Mouse (Mus musculus) neural tube, embryonic 14.5 days (tissue): ENCODE measurements around the gene Fkrp. TPM values are rescaled to one million over a fixed set of nuclear protein-coding genes. Genes with fewer than 3 reads are reported as not detected.

Source experiments
- ATAC-seq: fragments of 200-750 bp; cut with Nextera tagmentation; 2 replicates; pipeline ENCODE4 v1.8.0; 2017; ENCODE audit warnings: low read depth, mild to moderate bottlenecking, moderate TSS enrichment, moderate library complexity
- H3K27ac ChIP-seq: fragments of 300-500 bp; sonication (generic); 2 replicates; pipeline ENCODE4 v1.5.1; 2014; ENCODE audit warnings: low read depth, mild to moderate bottlenecking, control low read depth, low read length, moderate library complexity, mixed read lengths
- H3K27me3 ChIP-seq: fragments of 300-500 bp; sonication (generic); 2 replicates; pipeline ENCODE4 v1.6.1; 2014; ENCODE audit warnings: low read length; ENCODE audit not compliant: control insufficient read depth, insufficient read depth
- H3K36me3 ChIP-seq: fragments of 300-500 bp; sonication (generic); 2 replicates; pipeline ENCODE4 v1.6.1; 2014; ENCODE audit warnings: low read length, mixed read lengths; ENCODE audit not compliant: control insufficient read depth, insufficient read depth
- H3K4me1 ChIP-seq: fragments of 300-500 bp; sonication (generic); 2 replicates; pipeline ENCODE4 v1.6.1; 2014; ENCODE audit warnings: low read length; ENCODE audit not compliant: control insufficient read depth, insufficient read depth
- H3K4me2 ChIP-seq: fragments of 300-500 bp; sonication (generic); 2 replicates; pipeline ENCODE4 v1.6.1; 2014; ENCODE audit warnings: mild to moderate bottlenecking, low read depth, low read length, control low read depth
- H3K4me3 ChIP-seq: fragments of 300-500 bp; sonication (generic); 2 replicates; pipeline ENCODE4 v1.5.1; 2014; ENCODE audit warnings: low read depth, low read length, control low read depth, mixed read lengths
- H3K9ac ChIP-seq: fragments of 300-500 bp; sonication (generic); replicated peaks from 2 replicates; pipeline ENCODE4 v1.6.1; 2014; ENCODE audit warnings: low read depth, mild to moderate bottlenecking, control low read depth, low read length, mixed read lengths
- H3K9me3 ChIP-seq: fragments of 300-500 bp; sonication (generic); 2 replicates; pipeline ENCODE4 v1.6.1; 2016; ENCODE audit warnings: low read length; ENCODE audit not compliant: control insufficient read depth
- WGBS: fragments of 180-500 bp; shearing (Covaris S2); extraction: QIAGEN DNeasy Blood & Tissue Kit; methylation state at CpG from one replicate; pipeline ENCODE4 v1.1.7; 2014; 5-methylcytosine and 5-hydroxymethylcytosine counted together
- polyA plus RNA-seq: library from polyadenylated mRNA; unstranded; fragments of >200 nt; fragmentation: Nextera tagmentation; extraction: Ambion mirVana; gene quantifications from 2 replicates; pipeline ENCODE4 v1.2.1, GENCODE M21; 2014

Fkrp gene
- polyA plus RNA-seq, 1 experiment from 2014 or later, result 44.5 TPM

GRCm38 (mm10) chr7:16766443-16766842 is 50.1 kb downstream of the Fkrp start:
- Histone ChIP-seq H3K36me3 (no peaks in the 10 kb centered on the region), H3K4me2 (no peak overlapping the region), H3K4me3 (no peak overlapping the region), H3K27ac (no peak overlapping the region), H3K9me3 (no peaks in the 10 kb centered on the region), H3K27me3 (no peaks in the 10 kb centered on the region), H3K9ac (no peak overlapping the region), H3K4me1 (no peaks in the 10 kb centered on the region)
- no peak for ATAC-seq
- WGBS, result 26% methylated on average over 2 of the region's 2 CpGs

GRCm38 (mm10) chr7:16763463-16764218 is 52.9 kb downstream of the Fkrp start:
- Histone ChIP-seq H3K4me2 (no peak overlapping the region), H3K4me3 (no peak overlapping the region), H3K27ac (no peak overlapping the region), H3K9ac (no peak overlapping the region), H3K27me3 (no peaks in the 10 kb centered on the region), H3K36me3 (no peaks in the 10 kb centered on the region), H3K4me1 (no peaks in the 10 kb centered on the region), H3K9me3 (no peaks in the 10 kb centered on the region)
- 92% methylated on average over 7 of the region's 7 CpGs for WGBS
- ATAC-seq, result no peak

- Histone ChIP-seq H3K27me3 (no peaks in the 10 kb centered on the region), H3K4me3 (no peak overlapping the region), H3K27ac (no peak overlapping the region), H3K36me3 (no peaks in the 10 kb centered on the region), H3K9me3 (no peaks in the 10 kb centered on the region), H3K9ac (no peak overlapping the region), H3K4me2 (no peak overlapping the region), H3K4me1 (no peaks in the 10 kb centered on the region)
- no peak for ATAC-seq
- 61% methylated on average over 5 of the region's 5 CpGs for WGBS
Observed at GRCm38 (mm10) chr7:16761630-16762029, 54.9 kb downstream of the Fkrp start.

- Histone ChIP-seq H3K27ac (no peak overlapping the region), H3K9me3 (no peaks in the 10 kb centered on the region), H3K4me3 (no peak overlapping the region), H3K36me3 (no peaks in the 10 kb centered on the region), H3K4me1 (no peaks in the 10 kb centered on the region), H3K27me3 (no peaks in the 10 kb centered on the region), H3K4me2 (no peak overlapping the region), H3K9ac (no peak overlapping the region)
- no peak for ATAC-seq
- WGBS, result 57% methylated on average over 10 of the region's 10 CpGs
Observed at GRCm38 (mm10) chr7:16761005-16761481, 55.5 kb downstream of the Fkrp start.

GRCm38 (mm10) chr7:16760292-16760691 is 56.2 kb downstream of the Fkrp start:
- H3K4me2 ChIP-seq, result no peak overlapping the region
- no peaks in the 10 kb centered on the region for H3K4me1 ChIP-seq
- H3K4me3 ChIP-seq, result no peak overlapping the region
- no peaks in the 10 kb centered on the region for H3K9me3 ChIP-seq
- ATAC-seq, result no peak
- H3K27ac ChIP-seq, result no peak overlapping the region
- 36% methylated on average over 8 of the region's 8 CpGs for WGBS
- no peaks in the 10 kb centered on the region for H3K36me3 ChIP-seq
- no peaks in the 10 kb centered on the region for H3K27me3 ChIP-seq
- no peak overlapping the region for H3K9ac ChIP-seq

Other genes with a start within 250 kb of the Fkrp start
- gene Arhgap35, start 201.7 kb downstream of the Fkrp start, polyA plus RNA-seq, result 35.2 and 37.4 TPM in 2 replicates
- not detected in 2 replicates for gene Ceacam15, start 141.0 kb downstream of the Fkrp start, polyA plus RNA-seq
- gene Ceacam9, start 94.8 kb downstream of the Fkrp start, polyA plus RNA-seq, result 0.26 and 0.33 TPM in 2 replicates
- gene Ap2s1, start 78.3 kb downstream of the Fkrp start, polyA plus RNA-seq, result 404 and 458 TPM in 2 replicates
- 4.5 and 4.6 TPM in 2 replicates for gene Slc1a5, start 35.4 kb downstream of the Fkrp start, polyA plus RNA-seq
- gene Strn4, start 843 bp downstream of the Fkrp start, polyA plus RNA-seq, result 191 and 199 TPM in 2 replicates
- 4.5 and 7.4 TPM in 2 replicates for gene Prkd2, start 26.2 kb upstream of the Fkrp start, polyA plus RNA-seq
- gene Dact3, start 58.6 kb upstream of the Fkrp start, polyA plus RNA-seq, result 5.8 and 6.1 TPM in 2 replicates
- 0.39 and 9.8 TPM in 2 replicates for gene Gng8, start 75.1 kb upstream of the Fkrp start, polyA plus RNA-seq
- 1.2 TPM in 1 of 2 replicates, not detected in the other for gene Ptgir, start 89.8 kb upstream of the Fkrp start, polyA plus RNA-seq
- 412 and 503 TPM in 2 replicates for gene Calm3, start 107.4 kb upstream of the Fkrp start, polyA plus RNA-seq
- gene Pnmal2, start 128.0 kb upstream of the Fkrp start, polyA plus RNA-seq, result 68.1 and 92.1 TPM in 2 replicates
- 60.1 and 60.7 TPM in 2 replicates for gene Pnmal1, start 142.9 kb upstream of the Fkrp start, polyA plus RNA-seq
- gene Gm42372, start 166.4 kb upstream of the Fkrp start, polyA plus RNA-seq, result 7.4 and 10.1 TPM in 2 replicates
- 2.3 and 5.6 TPM in 2 replicates for gene Ccdc8, start 176.0 kb upstream of the Fkrp start, polyA plus RNA-seq
- 121 TPM in 2 replicates for gene Ppp5c, start 211.2 kb upstream of the Fkrp start, polyA plus RNA-seq
- 2.7 and 4.4 TPM in 2 replicates for gene Hif3a, start 245.7 kb upstream of the Fkrp start, polyA plus RNA-seq